Mouse (Mus musculus): Measurements from ENCODE around the gene Cox5a. TPM values are rescaled to one million over a fixed set of nuclear protein-coding genes. Genes with fewer than 3 reads are reported as not detected.

Cox5a gene
- total and polyA plus RNA-seq, 3 experiments, result 1,522 to 2,717 (median 2,350) TPM

GRCm38 (mm10) chr9:57497236-57497635 lies 23.8 kb upstream of the Cox5a start:
- Histone ChIP-seq H3K79me2 (replicated peaks; ENCODE audit: control insufficient read depth, insufficient read depth, low read length) (no peaks in the 10 kb centered on the region), H3K27me3 (ENCODE audit: control insufficient read depth, insufficient read depth, low read length) (no peaks in the 10 kb centered on the region), H3K27ac (no peak overlapping the region), H3K36me3 (ENCODE audit: control insufficient read depth, insufficient read depth, low read length) (no peaks in the 10 kb centered on the region), H3K4me1 (ENCODE audit: control insufficient read depth, insufficient read depth, low read length) (no peaks in the 10 kb centered on the region), H3K4me3 (no peak overlapping the region), H3K9ac (ENCODE audit: low read depth, low read length) (no peak overlapping the region)
- 55% methylated on average over 5 of the region's 5 CpGs for WGBS
- no peak for DNase-seq
- intact Hi-C loops (cut with DNase I), result no loop called here
- TF ChIP-seq POLR2A (IDR thresholded peaks at IDR 0.05; ENCODE audit: insufficient read depth, low read depth, low read length) (no peak), EP300 (IDR thresholded peaks at IDR 0.05; ENCODE audit: insufficient read depth, low read depth, low read length) (no peak), CTCF (IDR thresholded peaks at IDR 0.05) (no peak)

DNA sequence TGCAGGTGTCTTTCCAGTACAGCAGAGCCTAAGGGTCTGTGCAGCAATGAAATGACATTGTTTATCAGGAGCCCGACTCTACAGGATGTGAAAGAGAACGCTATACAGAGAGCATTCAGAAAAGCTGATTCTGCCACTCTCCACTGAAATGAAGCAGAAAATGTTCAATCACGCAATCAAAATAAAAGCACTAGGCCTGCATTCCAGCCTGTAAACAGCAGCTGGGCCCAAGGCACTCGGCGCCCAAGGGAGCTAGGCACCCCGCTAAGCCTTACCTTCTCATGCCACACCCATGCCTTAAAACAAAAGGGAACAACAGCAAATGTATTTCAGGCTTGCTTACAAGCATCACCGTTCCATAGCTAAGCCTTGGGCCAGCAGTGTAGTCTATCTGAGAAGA lies 22.5 kb upstream of the Cox5a start:
- no peak for TF ChIP-seq EP300 (IDR thresholded peaks at IDR 0.05; ENCODE audit: insufficient read depth, low read depth, low read length)
- TF ChIP-seq CTCF (IDR thresholded peaks at IDR 0.05), result no peak
- no peak for TF ChIP-seq POLR2A (IDR thresholded peaks at IDR 0.05; ENCODE audit: insufficient read depth, low read depth, low read length)
- no peak for DNase-seq

DNA sequence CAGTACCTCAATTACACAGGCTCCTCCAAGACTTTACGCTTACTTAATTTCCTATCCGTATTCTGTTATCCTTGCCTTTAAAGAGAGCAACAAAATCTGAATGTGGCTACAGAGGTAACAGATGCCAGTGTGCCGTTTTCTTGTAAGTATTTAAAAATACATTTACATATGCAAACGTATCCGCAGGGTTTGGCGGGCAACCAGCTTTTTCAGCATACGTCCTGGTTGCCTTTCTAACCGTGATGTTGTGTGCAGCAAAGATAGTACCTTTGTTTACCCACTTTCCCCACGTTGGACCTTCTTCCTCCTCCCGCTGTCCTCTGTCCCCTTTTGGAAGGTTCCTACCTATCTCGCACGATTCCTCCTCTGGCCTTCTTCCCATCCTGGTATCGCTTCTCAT lies 19.6 kb upstream of the Cox5a start:
- TF ChIP-seq EP300 (IDR thresholded peaks at IDR 0.05; ENCODE audit: insufficient read depth, low read depth, low read length), result no peak
- no peak for TF ChIP-seq POLR2A (IDR thresholded peaks at IDR 0.05; ENCODE audit: insufficient read depth, low read depth, low read length)
- TF ChIP-seq CTCF (IDR thresholded peaks at IDR 0.05), result no peak
- intact Hi-C loops (cut with DNase I), result no loop called here
- Histone ChIP-seq H3K27me3 (ENCODE audit: control insufficient read depth, insufficient read depth, low read length) (peaks cover 5% of the 10 kb centered on the region), H3K36me3 (ENCODE audit: control insufficient read depth, insufficient read depth, low read length) (no peaks in the 10 kb centered on the region), H3K27ac (no peak overlapping the region), H3K4me3 (no peak overlapping the region), H3K4me1 (ENCODE audit: control insufficient read depth, insufficient read depth, low read length) (no peaks in the 10 kb centered on the region), H3K9ac (ENCODE audit: low read depth, low read length) (no peak overlapping the region), H3K79me2 (replicated peaks; ENCODE audit: control insufficient read depth, insufficient read depth, low read length) (no peaks in the 10 kb centered on the region)
- 46% methylated on average over 13 of the region's 13 CpGs for WGBS
- DNase-seq, result no peak

More for the DNA sequence above, 22.5 kb upstream of the Cox5a start:
- WGBS, result 67% methylated on average over 7 of the region's 7 CpGs
- no peak overlapping the region for H3K4me3 ChIP-seq
- H3K36me3 ChIP-seq (ENCODE audit: control insufficient read depth, insufficient read depth, low read length), result no peaks in the 10 kb centered on the region
- intact Hi-C loops (cut with DNase I), result no loop called here
- H3K4me1 ChIP-seq (ENCODE audit: control insufficient read depth, insufficient read depth, low read length), result no peaks in the 10 kb centered on the region
- H3K79me2 ChIP-seq (replicated peaks; ENCODE audit: control insufficient read depth, insufficient read depth, low read length), result no peaks in the 10 kb centered on the region
- H3K27me3 ChIP-seq (ENCODE audit: control insufficient read depth, insufficient read depth, low read length), result no peaks in the 10 kb centered on the region; the same call in 1 of the 2 replicates
- no peak overlapping the region for H3K9ac ChIP-seq (ENCODE audit: low read depth, low read length)
- H3K27ac ChIP-seq, result no peak overlapping the region

DNA sequence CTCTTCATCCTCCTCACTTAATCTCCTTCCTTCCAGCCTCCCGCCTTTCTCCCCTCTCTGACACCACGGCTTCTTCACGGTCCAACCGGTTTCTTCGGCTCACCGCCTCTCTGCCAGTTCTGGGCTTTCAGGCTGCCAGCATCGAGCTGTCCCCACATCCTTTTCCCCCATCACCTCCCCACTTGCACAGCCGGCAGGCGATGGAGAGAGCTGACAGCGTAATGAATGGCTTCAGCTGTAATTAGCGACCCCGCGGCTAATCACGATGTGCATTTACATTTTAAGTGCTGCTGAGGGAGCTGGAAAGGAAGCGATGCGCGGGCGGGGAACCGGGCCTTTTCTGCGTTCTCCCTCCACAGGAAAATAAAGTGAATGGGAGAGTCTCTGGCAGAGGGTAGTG lies 19.2 kb upstream of the Cox5a start:
- H3K4me1 ChIP-seq (ENCODE audit: control insufficient read depth, insufficient read depth, low read length), result no peaks in the 10 kb centered on the region
- H3K27me3 ChIP-seq (ENCODE audit: control insufficient read depth, insufficient read depth, low read length), result peaks cover 5% of the 10 kb centered on the region
- H3K9ac ChIP-seq (ENCODE audit: low read depth, low read length), result no peak overlapping the region
- H3K4me3 ChIP-seq, result no peak overlapping the region
- DNase-seq, result no peak
- TF ChIP-seq POLR2A (IDR thresholded peaks at IDR 0.05; ENCODE audit: insufficient read depth, low read depth, low read length), result no peak
- no peak for TF ChIP-seq EP300 (IDR thresholded peaks at IDR 0.05; ENCODE audit: insufficient read depth, low read depth, low read length)
- no peak for TF ChIP-seq CTCF (IDR thresholded peaks at IDR 0.05)
- H3K79me2 ChIP-seq (replicated peaks; ENCODE audit: control insufficient read depth, insufficient read depth, low read length), result no peaks in the 10 kb centered on the region
- intact Hi-C loops (cut with DNase I), result no loop called here
- 23% methylated on average over 20 of the region's 20 CpGs for WGBS
- no peak overlapping the region for H3K27ac ChIP-seq
- H3K36me3 ChIP-seq (ENCODE audit: control insufficient read depth, insufficient read depth, low read length), result no peaks in the 10 kb centered on the region

DNA sequence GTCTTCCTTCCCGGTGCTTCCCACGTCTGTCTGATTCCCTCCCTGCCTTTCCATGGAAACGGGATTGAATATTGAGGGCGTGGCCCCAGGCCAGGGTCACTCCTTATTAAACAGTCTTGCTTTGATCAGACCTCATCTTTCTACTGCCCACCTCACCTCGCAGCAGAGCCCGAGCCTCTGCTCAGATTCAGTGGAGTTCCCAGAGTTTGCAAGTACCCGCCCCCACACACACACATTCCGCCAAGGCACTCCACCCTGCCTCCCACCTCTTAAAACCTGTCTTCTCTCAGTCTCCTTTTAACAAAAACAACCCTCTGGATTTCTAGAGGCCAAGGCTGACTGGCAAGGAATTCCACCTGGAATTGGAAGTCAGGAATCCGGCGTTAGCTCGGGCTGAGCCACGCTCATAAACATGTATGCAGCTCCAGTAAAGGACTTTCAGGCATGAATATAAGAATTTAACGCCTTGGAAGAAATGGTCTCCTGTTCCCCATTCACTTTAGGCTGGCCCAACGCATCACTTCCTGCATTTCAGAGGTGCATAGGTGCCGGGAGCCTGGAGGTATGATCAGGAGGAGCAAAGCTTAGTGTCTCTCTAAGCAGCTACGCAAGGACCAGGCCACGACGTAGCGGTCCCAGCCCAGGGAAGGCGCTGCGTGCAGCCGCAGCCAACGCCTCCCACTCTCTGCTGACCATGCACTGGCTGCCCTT lies 18.0 kb upstream of the Cox5a start:
- no peak for TF ChIP-seq EP300 (IDR thresholded peaks at IDR 0.05; ENCODE audit: insufficient read depth, low read depth, low read length)
- TF ChIP-seq POLR2A (IDR thresholded peaks at IDR 0.05; ENCODE audit: insufficient read depth, low read depth, low read length), result no peak
- TF ChIP-seq CTCF (IDR thresholded peaks at IDR 0.05), result no peak
- DNase-seq, result peak; percentile 23 to 24
- intact Hi-C loops (cut with DNase I), result no loop called here
- Histone ChIP-seq H3K4me1 (ENCODE audit: control insufficient read depth, insufficient read depth, low read length) (no peaks in the 10 kb centered on the region), H3K4me3 (peak overlapping the region; percentile 40), H3K27me3 (ENCODE audit: control insufficient read depth, insufficient read depth, low read length) (peaks cover 5% of the 10 kb centered on the region), H3K79me2 (replicated peaks; ENCODE audit: control insufficient read depth, insufficient read depth, low read length) (no peaks in the 10 kb centered on the region), H3K36me3 (ENCODE audit: control insufficient read depth, insufficient read depth, low read length) (no peaks in the 10 kb centered on the region), H3K27ac (0 out of 2 replicates have a peak overlapping the region, but pooled peaks have one; percentile 28), H3K9ac (ENCODE audit: low read depth, low read length) (peak overlapping the region; percentile 7; the same call in 1 of the 2 replicates)
- WGBS, result 26% methylated on average over 23 of the region's 23 CpGs

DNA sequence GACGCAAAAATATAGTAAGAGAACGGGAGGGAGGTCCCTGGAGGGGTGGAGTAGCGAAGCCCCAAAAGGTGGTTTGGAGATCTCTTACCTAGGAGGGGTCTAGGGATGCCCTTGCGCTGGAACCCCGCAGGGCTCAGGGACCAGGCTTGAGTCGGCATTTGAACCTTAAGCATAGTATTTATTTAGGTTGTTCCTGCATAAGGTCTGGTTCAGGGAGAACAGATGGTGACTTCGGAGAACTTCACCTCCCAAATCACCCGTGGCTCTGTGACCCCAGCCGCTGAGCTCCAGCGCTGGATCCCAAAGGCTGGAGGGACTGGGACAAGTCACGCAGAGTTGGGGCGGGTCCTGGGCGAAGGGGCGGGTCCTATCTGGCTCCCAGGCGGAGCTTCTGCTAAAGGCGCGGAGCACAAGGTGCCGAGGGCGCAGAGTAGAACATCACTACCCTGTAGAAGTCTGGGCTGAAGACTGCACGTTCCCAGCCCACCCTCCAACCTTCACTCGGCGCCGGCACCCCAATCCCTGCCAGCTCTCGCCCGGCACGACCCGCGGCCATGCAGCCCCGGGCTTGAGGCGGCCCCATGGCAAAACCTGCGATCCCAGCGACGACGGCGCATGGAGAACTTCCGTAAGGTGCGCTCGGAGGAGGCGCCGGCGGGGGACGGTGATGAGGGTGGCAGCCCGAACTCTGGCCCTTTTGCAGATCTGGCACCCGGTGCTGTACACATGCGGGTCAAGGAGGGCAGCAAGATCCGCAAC lies 17.3 kb upstream of the Cox5a start, which contains the start of gene Rpp25:
Gene Rpp25, plus strand, starts transcription at position 405 of the 759 bp plus-strand sequence.
- TF ChIP-seq EP300 (IDR thresholded peaks at IDR 0.05; ENCODE audit: insufficient read depth, low read depth, low read length), result no peak
- TF ChIP-seq POLR2A (IDR thresholded peaks at IDR 0.05; ENCODE audit: insufficient read depth, low read depth, low read length), result peak; percentile 47; the same call in 1 of the 2 replicates
- peaks cover 5% of the 10 kb centered on the region for H3K27me3 ChIP-seq (ENCODE audit: control insufficient read depth, insufficient read depth, low read length)
- H3K27ac ChIP-seq, result peak within 1 kb of the TSS; percentile 28; the same call in 1 of the 2 replicates
- no peaks in the 10 kb centered on the region for H3K4me1 ChIP-seq (ENCODE audit: control insufficient read depth, insufficient read depth, low read length)
- peak within 1 kb of the TSS; percentile 40 for H3K4me3 ChIP-seq
- peak; percentile 74 to 81 for DNase-seq
- peak within 1 kb of the TSS; percentile 28 for H3K9ac ChIP-seq (ENCODE audit: low read depth, low read length)
- WGBS, result 2% methylated on average over 46 of the region's 46 CpGs
- no peaks in the 10 kb centered on the region for H3K36me3 ChIP-seq (ENCODE audit: control insufficient read depth, insufficient read depth, low read length)
- intact Hi-C loops (cut with DNase I), result no loop called here
- no peaks in the 10 kb centered on the region for H3K79me2 ChIP-seq (replicated peaks; ENCODE audit: control insufficient read depth, insufficient read depth, low read length)

Measured in heart, adult 2 months (tissue).